Mouse (Mus musculus): ENCODE measurements around the gene Khdc4.

The Khdc4 gene

GRCm38 (mm10) chr3:88684980-88685941 is at the start of gene Khdc4:
TSS of gene Khdc4 (plus strand) at chr3:88685803.
- in situ Hi-C loops (cut with MboI, MseI) = no loop called here

- in situ Hi-C loops (cut with MboI, MseI) = loop anchor here (10.0 kb wide), 1 partner anchor 68 kb away; no protein-coding TSS in a partner anchor
These were observed 49.0 kb upstream of the Khdc4 start for GRCm38 (mm10) chr3:88636555-88636986.

GRCm38 (mm10) chr3:88637134-88637533 is 48.5 kb upstream of the Khdc4 start:
- in situ Hi-C loops (cut with MboI, MseI) = loop anchor here (10.0 kb wide), 1 partner anchor 68 kb away; no protein-coding TSS in a partner anchor

- in situ Hi-C loops (cut with MboI, MseI) = loop anchor here (10.0 kb wide), 1 partner anchor 66 kb away; no protein-coding TSS in a partner anchor
These were observed 46.4 kb upstream of the Khdc4 start for GRCm38 (mm10) chr3:88639239-88639638.

- in situ Hi-C loops (cut with MboI, MseI) = loop anchor here (5.0 kb wide), 1 partner anchor 33 kb away; the partner anchor contains the start of gene Arhgef2
These were observed 44.9 kb upstream of the Khdc4 start for GRCm38 (mm10) chr3:88640676-88641075.

GRCm38 (mm10) chr3:88643078-88643477 is 42.5 kb upstream of the Khdc4 start:
- in situ Hi-C loops (cut with MboI, MseI) = loop anchor here (5.0 kb wide), 1 partner anchor 36 kb away; the partner anchor contains the start of gene Arhgef2

GRCm38 (mm10) chr3:88645937-88646336 is 39.7 kb upstream of the Khdc4 start:
- in situ Hi-C loops (cut with MboI, MseI) = no loop called here

- in situ Hi-C loops (cut with MboI, MseI) = no loop called here
These were observed 39.1 kb upstream of the Khdc4 start for GRCm38 (mm10) chr3:88646426-88646995.

- in situ Hi-C loops (cut with MboI, MseI) = no loop called here
These were observed 38.5 kb upstream of the Khdc4 start for GRCm38 (mm10) chr3:88647076-88647475.

GRCm38 (mm10) chr3:88647779-88648413 is 37.7 kb upstream of the Khdc4 start:
- in situ Hi-C loops (cut with MboI, MseI) = no loop called here

- in situ Hi-C loops (cut with MboI, MseI) = no loop called here
These were observed 37.0 kb upstream of the Khdc4 start for GRCm38 (mm10) chr3:88648452-88649168.

GRCm38 (mm10) chr3:88649186-88649585 is 36.4 kb upstream of the Khdc4 start:
- in situ Hi-C loops (cut with MboI, MseI) = no loop called here

GRCm38 (mm10) chr3:88649967-88650366 is 35.6 kb upstream of the Khdc4 start:
- in situ Hi-C loops (cut with MboI, MseI) = loop anchor here (5.0 kb wide), 1 partner anchor 253 kb away; no protein-coding TSS in a partner anchor

GRCm38 (mm10) chr3:88650713-88651504 is 34.7 kb upstream of the Khdc4 start:
- in situ Hi-C loops (cut with MboI, MseI) = loop anchor here (5.0 kb wide), 1 partner anchor 254 kb away; no protein-coding TSS in a partner anchor

- in situ Hi-C loops (cut with MboI, MseI) = loop anchor here (5.0 kb wide), 1 partner anchor 255 kb away; no protein-coding TSS in a partner anchor
These were observed 33.7 kb upstream of the Khdc4 start for GRCm38 (mm10) chr3:88651669-88652618.

- in situ Hi-C loops (cut with MboI, MseI) = loop anchor here (5.0 kb wide), 1 partner anchor 256 kb away; no protein-coding TSS in a partner anchor
These were observed 32.6 kb upstream of the Khdc4 start, which contains the start of gene Rxfp4 for GRCm38 (mm10) chr3:88652846-88653515. TSS of gene Rxfp4 (minus strand) at chr3:88653142.

- in situ Hi-C loops (cut with MboI, MseI) = loop anchor here (5.0 kb wide), 1 partner anchor 256 kb away; no protein-coding TSS in a partner anchor
These were observed 31.9 kb upstream of the Khdc4 start for GRCm38 (mm10) chr3:88653516-88654370.

Data from T-helper 1 cell (primary cell).